Mouse (Mus musculus): ENCODE measurements at regions not wholly inside any gene's neighbourhood (a gene's known extent, or its start where the extent isn't known, plus 50 kb on each side); places are given as distances from the start of the nearest gene placed in this dataset.

DNA sequence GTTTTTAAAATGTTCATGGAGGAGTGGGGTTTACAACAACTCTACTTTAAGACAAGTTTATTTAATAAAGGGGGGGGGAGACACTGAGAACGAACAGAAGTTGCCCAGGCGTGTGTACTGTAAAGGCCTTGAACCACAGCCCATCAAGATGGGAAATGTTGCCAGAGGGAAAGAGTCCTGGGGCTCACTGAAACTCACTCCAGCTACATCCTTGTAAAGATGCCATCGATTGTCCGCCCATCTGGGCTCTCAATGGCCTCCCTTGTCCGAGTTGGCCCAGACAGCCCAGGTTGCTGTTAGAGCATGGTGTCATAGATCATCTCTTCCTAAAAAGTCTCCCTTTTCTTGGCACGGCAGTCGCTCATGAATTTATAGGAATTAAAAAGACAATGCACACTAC is 462.7 kb upstream of the Gm19410 start:
- no peak for DNase-seq (ENCODE audit: low read depth, low spot score)

- DNase-seq (ENCODE audit: low read depth, low spot score): no peak
Observed at GRCm38 (mm10) chr8:35321270-35321865, 444.2 kb upstream of the Gm19410 start.

- DNase-seq (ENCODE audit: low read depth, low spot score): no peak
Observed at GRCm38 (mm10) chr8:35323180-35323975, 442.2 kb upstream of the Gm19410 start.
